Mouse (Mus musculus): ENCODE measurements around the gene Tssk3. TPM values are rescaled to one million over a fixed set of nuclear protein-coding genes. Genes with fewer than 3 reads are reported as not detected.

Gene Tssk3
- polyA plus RNA-seq (2015; fragmentation: Illumina TruSeq; extraction: RNeasy Lipid Tissue Mini Kit (QIAGEN cat#74804); ENCODE audit: low read depth, low replicate concordance) = not detected

DNA sequence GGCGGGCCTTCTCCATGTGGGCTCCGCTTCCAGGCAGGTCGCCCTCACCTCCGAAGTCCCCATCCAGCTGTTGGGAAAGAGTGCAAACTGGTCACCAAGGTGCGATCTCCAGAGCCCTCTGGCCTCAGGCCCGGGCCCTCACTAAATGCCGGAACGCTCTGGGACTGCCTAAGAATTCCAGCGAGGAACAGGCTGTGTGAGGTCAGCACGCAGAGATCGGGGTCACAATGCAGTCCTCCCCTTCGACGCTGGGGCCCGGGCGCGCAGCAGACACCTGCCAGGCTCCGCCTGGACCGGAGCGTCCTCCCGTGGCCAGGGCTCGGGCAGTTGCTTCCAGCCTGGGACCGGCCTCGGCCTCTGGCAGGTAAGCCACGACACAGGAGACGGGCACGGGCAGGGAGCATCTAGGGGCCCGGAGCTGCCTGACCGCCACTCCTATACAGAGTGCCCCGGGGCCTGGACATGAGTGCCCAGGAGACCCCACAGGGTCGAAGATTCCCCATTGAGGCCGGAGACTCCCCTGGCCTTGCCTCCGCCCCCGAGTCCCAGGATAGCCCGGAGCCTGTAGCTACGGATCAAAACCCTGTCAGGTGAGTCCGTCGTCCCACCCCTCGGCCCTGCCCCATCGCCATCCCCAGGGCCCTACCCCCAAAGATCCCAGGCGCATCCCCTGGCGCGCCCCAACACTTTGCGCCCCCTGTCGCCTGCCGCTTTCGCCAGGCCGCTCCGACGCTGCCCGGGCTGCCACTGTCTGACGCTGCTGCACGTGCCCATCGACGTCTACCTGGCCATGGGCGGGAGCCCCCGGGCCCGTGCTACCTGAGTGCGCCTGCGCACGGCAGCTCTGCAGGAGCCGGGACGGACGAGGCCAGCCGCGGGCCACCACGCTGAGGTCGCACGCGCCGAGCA lies at the start of gene Tssk3, which contains the start of gene Fam229a:
Gene Tssk3 (minus strand): TSS at position 51 of the 909 bp plus-strand sequence.
Gene Fam229a (plus strand): TSS at position 219 of the 909 bp plus-strand sequence.

DNA sequence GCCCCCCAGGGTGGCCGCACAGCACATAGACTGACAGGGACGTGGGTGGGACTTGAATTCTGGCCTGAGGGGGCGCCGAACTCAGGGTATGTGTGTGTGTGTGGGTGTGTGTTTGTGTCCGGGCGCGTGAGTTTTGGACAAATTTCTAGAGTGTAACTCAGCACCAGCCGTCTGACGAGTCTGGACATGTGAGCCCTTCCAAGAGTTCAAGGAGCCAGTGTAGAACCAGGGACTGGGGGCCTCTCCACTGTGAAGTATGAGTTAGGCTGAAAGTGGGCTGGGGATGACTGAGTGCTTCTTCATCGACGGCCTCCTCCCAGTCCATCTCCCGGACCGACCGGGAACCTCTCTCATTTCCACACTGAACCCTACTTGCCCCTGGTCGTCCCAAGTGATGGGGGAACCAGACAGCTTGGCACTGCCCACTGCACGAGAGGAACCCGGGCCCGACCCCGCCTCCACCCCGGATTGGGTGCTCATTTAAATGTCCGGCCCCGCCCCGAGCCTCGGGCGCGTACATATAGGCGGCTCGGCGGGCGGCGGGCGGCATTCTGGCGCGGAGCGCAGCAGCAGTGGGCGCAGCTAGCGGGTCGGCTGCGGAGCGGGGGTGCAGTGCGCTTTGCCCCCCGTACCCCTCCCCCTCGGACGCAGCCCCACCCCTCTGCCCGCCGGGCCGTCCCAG lies 22.4 kb upstream of the Tssk3 start, which contains the start of gene Marcksl1:
Gene Marcksl1 (plus strand): TSS at position 496 of the 682 bp plus-strand sequence.

DNA sequence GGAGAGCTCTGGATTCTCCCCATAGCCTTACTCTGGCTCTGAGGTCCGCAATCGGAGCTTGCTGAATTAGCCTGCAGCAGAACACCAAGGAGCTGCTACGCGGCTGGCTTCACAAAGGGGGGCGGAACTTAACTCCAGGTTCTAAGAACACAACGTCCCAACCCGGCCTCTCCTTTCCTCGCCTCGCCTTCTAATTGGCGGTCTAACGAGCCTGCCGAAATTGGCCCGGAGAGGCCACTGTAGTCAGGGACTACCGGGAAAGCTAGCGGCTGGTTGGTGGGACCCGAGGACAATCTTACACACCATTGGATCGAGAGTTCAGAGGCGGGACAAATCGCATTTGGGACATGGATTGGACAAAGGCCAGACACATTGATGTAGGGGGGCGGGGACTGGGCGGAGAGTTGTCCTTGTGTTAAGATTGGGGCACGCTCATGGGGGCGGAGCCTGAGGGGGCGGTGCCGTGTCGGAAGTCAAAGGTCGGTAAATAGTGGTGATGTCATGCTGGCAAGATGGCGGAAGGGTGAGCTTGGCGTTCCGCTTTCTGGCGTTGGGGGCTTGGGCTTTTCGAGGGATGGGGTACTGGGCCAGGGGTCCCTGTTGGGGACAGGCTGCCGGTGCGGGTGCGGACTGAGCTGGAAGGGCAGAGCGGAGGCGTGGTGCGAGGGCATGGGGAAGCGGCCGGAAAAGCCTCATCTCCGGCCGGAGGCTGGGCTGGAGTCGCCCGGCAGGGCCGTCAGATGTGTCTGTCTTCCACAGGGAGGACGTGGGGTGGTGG lies 29.4 kb downstream of the Tssk3 start, which contains the start of gene Bsdc1:
Gene Bsdc1 (plus strand): TSS at position 399 of the 778 bp plus-strand sequence.

DNA sequence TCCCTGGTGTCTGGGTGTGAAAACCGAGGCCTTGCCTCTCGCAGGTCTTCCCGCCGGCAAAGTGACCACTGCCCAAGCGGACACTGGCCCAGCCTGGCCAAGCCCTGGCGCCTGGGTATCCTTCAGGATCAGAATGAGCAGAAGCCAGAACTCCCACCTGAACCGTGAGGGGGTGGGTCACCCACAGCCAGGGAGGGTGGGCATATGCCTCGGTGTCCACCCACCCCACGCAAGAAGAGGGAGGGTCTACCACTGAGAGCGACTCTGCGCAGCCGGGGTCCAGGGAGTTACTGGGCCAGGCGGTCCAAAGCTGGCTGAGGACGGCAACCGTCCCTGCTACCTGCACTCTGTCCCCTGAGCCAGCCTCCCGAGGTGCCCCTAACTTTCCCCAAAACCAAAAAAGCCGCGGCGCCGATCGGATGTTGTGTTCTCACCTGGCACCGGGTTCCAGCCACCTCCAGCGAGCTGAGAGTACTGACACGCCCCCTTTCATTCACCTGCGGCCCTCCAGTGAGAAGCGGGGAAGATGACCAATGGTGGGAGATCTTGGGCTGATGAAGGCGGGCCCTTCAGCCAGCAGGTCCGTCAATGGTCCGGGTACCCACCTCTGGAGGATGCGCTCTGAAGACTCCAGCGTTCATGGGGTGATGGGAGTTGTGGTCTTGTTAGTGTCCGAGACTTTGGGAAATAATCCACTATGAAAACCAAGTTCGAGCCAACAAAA lies 50.3 kb downstream of the Tssk3 start, which contains the start of gene Zbtb8b:
Gene Zbtb8b (minus strand): TSS at position 514 of the 724 bp plus-strand sequence.

Other genes starting within 250 kb of the Tssk3 start
- gene C77080, start 229.6 kb downstream of the Tssk3 start, polyA plus RNA-seq (2015; fragmentation: Illumina TruSeq; extraction: RNeasy Lipid Tissue Mini Kit (QIAGEN cat#74804); ENCODE audit: low read depth, low replicate concordance) = 7.9 TPM
- gene Sync, start 203.4 kb downstream of the Tssk3 start, polyA plus RNA-seq (2015; fragmentation: Illumina TruSeq; extraction: RNeasy Lipid Tissue Mini Kit (QIAGEN cat#74804); ENCODE audit: low read depth, low replicate concordance) = 1.3 TPM
- gene Rbbp4, start 155.7 kb downstream of the Tssk3 start, polyA plus RNA-seq (2015; fragmentation: Illumina TruSeq; extraction: RNeasy Lipid Tissue Mini Kit (QIAGEN cat#74804); ENCODE audit: low read depth, low replicate concordance) = 91.6 TPM
- 37.3 TPM for gene Zbtb8os, start 155.3 kb downstream of the Tssk3 start, polyA plus RNA-seq (2015; fragmentation: Illumina TruSeq; extraction: RNeasy Lipid Tissue Mini Kit (QIAGEN cat#74804); ENCODE audit: low read depth, low replicate concordance)
- gene Zbtb8a, start 112.9 kb downstream of the Tssk3 start, polyA plus RNA-seq (2015; fragmentation: Illumina TruSeq; extraction: RNeasy Lipid Tissue Mini Kit (QIAGEN cat#74804); ENCODE audit: low read depth, low replicate concordance) = 6.8 TPM
- 3.6 TPM for gene Zbtb8b, start 50.2 kb downstream of the Tssk3 start, polyA plus RNA-seq (2015; fragmentation: Illumina TruSeq; extraction: RNeasy Lipid Tissue Mini Kit (QIAGEN cat#74804); ENCODE audit: low read depth, low replicate concordance)
- gene Bsdc1, start 29.4 kb downstream of the Tssk3 start, polyA plus RNA-seq (2015; fragmentation: Illumina TruSeq; extraction: RNeasy Lipid Tissue Mini Kit (QIAGEN cat#74804); ENCODE audit: low read depth, low replicate concordance) = 50.2 TPM
- gene Fam229a, start 168 bp upstream of the Tssk3 start, polyA plus RNA-seq (2015; fragmentation: Illumina TruSeq; extraction: RNeasy Lipid Tissue Mini Kit (QIAGEN cat#74804); ENCODE audit: low read depth, low replicate concordance) = not detected
- 72.9 TPM for gene Marcksl1, start 22.6 kb upstream of the Tssk3 start, polyA plus RNA-seq (2015; fragmentation: Illumina TruSeq; extraction: RNeasy Lipid Tissue Mini Kit (QIAGEN cat#74804); ENCODE audit: low read depth, low replicate concordance)
- 38.9 TPM for gene Hdac1, start 51.7 kb upstream of the Tssk3 start, polyA plus RNA-seq (2015; fragmentation: Illumina TruSeq; extraction: RNeasy Lipid Tissue Mini Kit (QIAGEN cat#74804); ENCODE audit: low read depth, low replicate concordance)
- 2.3 TPM for gene Lck, start 82.6 kb upstream of the Tssk3 start, polyA plus RNA-seq (2015; fragmentation: Illumina TruSeq; extraction: RNeasy Lipid Tissue Mini Kit (QIAGEN cat#74804); ENCODE audit: low read depth, low replicate concordance)
- gene Fam167b, start 87.5 kb upstream of the Tssk3 start, polyA plus RNA-seq (2015; fragmentation: Illumina TruSeq; extraction: RNeasy Lipid Tissue Mini Kit (QIAGEN cat#74804); ENCODE audit: low read depth, low replicate concordance) = 1.2 TPM
- 229 TPM for gene Eif3i, start 109.6 kb upstream of the Tssk3 start, polyA plus RNA-seq (2015; fragmentation: Illumina TruSeq; extraction: RNeasy Lipid Tissue Mini Kit (QIAGEN cat#74804); ENCODE audit: low read depth, low replicate concordance)
- gene Tmem234, start 109.6 kb upstream of the Tssk3 start, polyA plus RNA-seq (2015; fragmentation: Illumina TruSeq; extraction: RNeasy Lipid Tissue Mini Kit (QIAGEN cat#74804); ENCODE audit: low read depth, low replicate concordance) = 151 TPM
- 5.6 TPM for gene Dcdc2b, start 123.2 kb upstream of the Tssk3 start, polyA plus RNA-seq (2015; fragmentation: Illumina TruSeq; extraction: RNeasy Lipid Tissue Mini Kit (QIAGEN cat#74804); ENCODE audit: low read depth, low replicate concordance)
- 33.5 TPM for gene Iqcc, start 128.1 kb upstream of the Tssk3 start, polyA plus RNA-seq (2015; fragmentation: Illumina TruSeq; extraction: RNeasy Lipid Tissue Mini Kit (QIAGEN cat#74804); ENCODE audit: low read depth, low replicate concordance)
- 55.4 TPM for gene Ccdc28b, start 132.9 kb upstream of the Tssk3 start, polyA plus RNA-seq (2015; fragmentation: Illumina TruSeq; extraction: RNeasy Lipid Tissue Mini Kit (QIAGEN cat#74804); ENCODE audit: low read depth, low replicate concordance)
- gene Txlna, start 150.0 kb upstream of the Tssk3 start, polyA plus RNA-seq (2015; fragmentation: Illumina TruSeq; extraction: RNeasy Lipid Tissue Mini Kit (QIAGEN cat#74804); ENCODE audit: low read depth, low replicate concordance) = 33.5 TPM
- 45.4 TPM for gene Kpna6, start 181.7 kb upstream of the Tssk3 start, polyA plus RNA-seq (2015; fragmentation: Illumina TruSeq; extraction: RNeasy Lipid Tissue Mini Kit (QIAGEN cat#74804); ENCODE audit: low read depth, low replicate concordance)
- 7.9 TPM for gene Tmem39b, start 205.8 kb upstream of the Tssk3 start, polyA plus RNA-seq (2015; fragmentation: Illumina TruSeq; extraction: RNeasy Lipid Tissue Mini Kit (QIAGEN cat#74804); ENCODE audit: low read depth, low replicate concordance)

Measured in brain, adult 10 weeks (tissue).